Mouse (Mus musculus): ENCODE results near the gene Mndal.

DNA sequence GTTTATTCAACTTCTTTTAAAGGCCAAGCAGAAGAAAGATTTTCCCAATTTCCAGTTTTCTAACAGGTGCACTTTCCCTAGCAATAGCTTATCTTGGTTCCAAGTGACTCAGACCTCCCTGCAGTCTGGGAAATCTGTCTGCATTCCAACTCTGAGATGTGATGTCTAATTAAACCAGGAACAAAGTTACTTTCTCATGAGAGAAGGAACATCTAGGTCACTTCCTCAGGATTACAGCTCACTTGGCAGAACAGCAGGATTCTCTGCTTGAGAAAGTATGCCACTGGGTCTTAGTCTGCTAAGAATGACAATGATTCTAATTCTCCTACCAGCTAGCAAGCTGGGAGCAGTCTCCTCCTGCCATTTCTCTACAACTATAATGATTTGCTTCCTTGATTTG, 30.8 kb upstream of the Mndal start:
- TF ChIP-seq POLR2A (IDR thresholded peaks at IDR 0.05; ENCODE audit: control insufficient read depth, extremely low read depth, insufficient read depth, low read length, poor library complexity) (no peak), CTCF (IDR thresholded peaks at IDR 0.05; ENCODE audit: borderline replicate concordance, control insufficient read depth, extremely low read depth, insufficient read depth, low read length, poor library complexity) (no peak)
